Mouse (Mus musculus) heart, adult 2 months (tissue): Measurements from ENCODE around the gene Psap.

ENCODE experiments used
- CTCF ChIP-seq: fragments of 200-600 bp; IDR thresholded peaks from 2 replicates; pipeline ENCODE4 v1.8.1; 2022; ENCODE audit warnings: antibody characterized with exemption, mild to moderate bottlenecking, moderate library complexity
- EP300 ChIP-seq: fragments of 200-500 bp; IDR thresholded peaks from 2 replicates; pipeline ENCODE4 v1.6.1; 2011; ENCODE audit warnings: low read depth, low read length, control low read depth; ENCODE audit not compliant: insufficient read depth
- POLR2A ChIP-seq: fragments of 200-500 bp; IDR thresholded peaks from 2 replicates; pipeline ENCODE4 v1.6.1; 2011; ENCODE audit warnings: mild to moderate bottlenecking, low read depth, low read length, control low read depth; ENCODE audit not compliant: insufficient read depth

GRCm38 (mm10) chr10:60252187-60252586, 25.2 kb upstream of the Psap start:
- TF ChIP-seq POLR2A (no peak), CTCF (no peak), EP300 (no peak)
